Mouse (Mus musculus) lung, adult 2 months (tissue): ENCODE measurements around the gene Fah.

Source experiments
- CTCF ChIP-seq: fragments of 200-500 bp; IDR thresholded peaks from 2 replicates; pipeline ENCODE4 v1.5.1; 2011; ENCODE audit warnings: mild to moderate bottlenecking, low read length, control low read depth; ENCODE audit not compliant: insufficient read depth
- POLR2A ChIP-seq: fragments of 200-500 bp; IDR thresholded peaks from 2 replicates; pipeline ENCODE4 v1.6.1; 2011; ENCODE audit warnings: low read depth, mild to moderate bottlenecking, control low read depth, low read length, borderline replicate concordance; ENCODE audit errors: extremely low read depth

GRCm38 (mm10) chr7:84601331-84601730 is 5.2 kb downstream of the Fah start:
- TF ChIP-seq CTCF: no peak
- TF ChIP-seq POLR2A: no peak
